Mouse (Mus musculus): ENCODE results near the gene L3mbtl4. TPM values are rescaled to one million over a fixed set of nuclear protein-coding genes. Genes with fewer than 3 reads are reported as not detected.

The L3mbtl4 gene
- polyA plus RNA-seq, 1 experiment from 2014 or later = 0.41 TPM

- ATAC-seq (ENCODE audit: insufficient read depth, low FRiP score, low read depth) = no peak
- Histone ChIP-seq H3K27me3 (replicated peaks) (no peaks in the 10 kb centered on the region), H3K4me2 (no peak overlapping the region), H3K4me3 (replicated peaks) (no peak overlapping the region), H3K9me3 (no peaks in the 10 kb centered on the region), H3K9ac (no peak overlapping the region), H3K36me3 (no peaks in the 10 kb centered on the region), H3K27ac (no peak overlapping the region), H3K4me1 (no peaks in the 10 kb centered on the region)
- WGBS = 65% methylated on average over 9 of the region's 9 CpGs
These were observed 18.2 kb downstream of the L3mbtl4 start for GRCm38 (mm10) chr17:68291713-68292364.

- no peaks in the 10 kb centered on the region for H3K9me3 ChIP-seq
- 80% methylated on average over 6 of the region's 6 CpGs for WGBS
- H3K36me3 ChIP-seq = no peaks in the 10 kb centered on the region
- no peak overlapping the region for H3K4me3 ChIP-seq (replicated peaks)
- H3K27me3 ChIP-seq (replicated peaks) = no peaks in the 10 kb centered on the region
- no peak overlapping the region for H3K27ac ChIP-seq
- no peak overlapping the region for H3K4me2 ChIP-seq
- ATAC-seq (ENCODE audit: insufficient read depth, low FRiP score, low read depth) = no peak
- no peaks in the 10 kb centered on the region for H3K4me1 ChIP-seq
- no peak overlapping the region for H3K9ac ChIP-seq
These were observed 34.8 kb downstream of the L3mbtl4 start for GRCm38 (mm10) chr17:68308381-68308780.

- 79% methylated on average over 5 of the region's 5 CpGs for WGBS
- no peak overlapping the region for H3K4me2 ChIP-seq
- no peaks in the 10 kb centered on the region for H3K9me3 ChIP-seq
- H3K4me1 ChIP-seq = no peaks in the 10 kb centered on the region
- no peak for ATAC-seq (ENCODE audit: insufficient read depth, low FRiP score, low read depth)
- H3K4me3 ChIP-seq (replicated peaks) = no peak overlapping the region
- H3K9ac ChIP-seq = no peak overlapping the region
- H3K27me3 ChIP-seq (replicated peaks) = no peaks in the 10 kb centered on the region
- H3K27ac ChIP-seq = no peak overlapping the region
- no peaks in the 10 kb centered on the region for H3K36me3 ChIP-seq
These were observed 38.8 kb downstream of the L3mbtl4 start for GRCm38 (mm10) chr17:68312286-68312927.

GRCm38 (mm10) chr17:68320940-68321339 is 47.3 kb downstream of the L3mbtl4 start:
- no peaks in the 10 kb centered on the region for H3K27me3 ChIP-seq (replicated peaks)
- ATAC-seq (ENCODE audit: insufficient read depth, low FRiP score, low read depth) = no peak
- 73% methylated on average over 8 of the region's 8 CpGs for WGBS
- no peak overlapping the region for H3K9ac ChIP-seq
- H3K27ac ChIP-seq = no peak overlapping the region
- no peak overlapping the region for H3K4me3 ChIP-seq (replicated peaks)
- no peaks in the 10 kb centered on the region for H3K36me3 ChIP-seq
- no peaks in the 10 kb centered on the region for H3K9me3 ChIP-seq
- no peaks in the 10 kb centered on the region for H3K4me1 ChIP-seq
- H3K4me2 ChIP-seq = no peak overlapping the region

- 45% methylated on average over 3 of the region's 3 CpGs for WGBS
- no peaks in the 10 kb centered on the region for H3K36me3 ChIP-seq
- H3K9ac ChIP-seq = no peak overlapping the region
- H3K27me3 ChIP-seq (replicated peaks) = no peaks in the 10 kb centered on the region
- no peak overlapping the region for H3K4me2 ChIP-seq
- no peaks in the 10 kb centered on the region for H3K9me3 ChIP-seq
- no peak overlapping the region for H3K4me3 ChIP-seq (replicated peaks)
- no peak for ATAC-seq (ENCODE audit: insufficient read depth, low FRiP score, low read depth)
- no peak overlapping the region for H3K27ac ChIP-seq
- H3K4me1 ChIP-seq = no peaks in the 10 kb centered on the region
These were observed 49.0 kb downstream of the L3mbtl4 start for GRCm38 (mm10) chr17:68322607-68323006.

GRCm38 (mm10) chr17:68332225-68332624 is 58.6 kb downstream of the L3mbtl4 start:
- no peak overlapping the region for H3K27ac ChIP-seq
- H3K4me2 ChIP-seq = no peak overlapping the region
- H3K27me3 ChIP-seq (replicated peaks) = no peaks in the 10 kb centered on the region
- no peaks in the 10 kb centered on the region for H3K4me1 ChIP-seq
- no peaks in the 10 kb centered on the region for H3K36me3 ChIP-seq
- 78% methylated on average over 5 of the region's 5 CpGs for WGBS
- no peak overlapping the region for H3K4me3 ChIP-seq (replicated peaks)
- no peaks in the 10 kb centered on the region for H3K9me3 ChIP-seq
- no peak for ATAC-seq (ENCODE audit: insufficient read depth, low FRiP score, low read depth)
- no peak overlapping the region for H3K9ac ChIP-seq

GRCm38 (mm10) chr17:68333382-68333781 is 59.8 kb downstream of the L3mbtl4 start:
- Histone ChIP-seq H3K4me2 (no peak overlapping the region), H3K27me3 (replicated peaks) (no peaks in the 10 kb centered on the region), H3K9ac (no peak overlapping the region), H3K27ac (no peak overlapping the region), H3K36me3 (no peaks in the 10 kb centered on the region), H3K4me3 (replicated peaks) (no peak overlapping the region), H3K9me3 (no peaks in the 10 kb centered on the region), H3K4me1 (no peaks in the 10 kb centered on the region)
- WGBS = 49% methylated on average over 3 of the region's 3 CpGs
- no peak for ATAC-seq (ENCODE audit: insufficient read depth, low FRiP score, low read depth)

GRCm38 (mm10) chr17:68338917-68339553 is 65.4 kb downstream of the L3mbtl4 start:
- no peaks in the 10 kb centered on the region for H3K36me3 ChIP-seq
- no peak for ATAC-seq (ENCODE audit: insufficient read depth, low FRiP score, low read depth)
- H3K27ac ChIP-seq = no peak overlapping the region
- no peaks in the 10 kb centered on the region for H3K27me3 ChIP-seq (replicated peaks)
- H3K9me3 ChIP-seq = no peaks in the 10 kb centered on the region
- H3K4me3 ChIP-seq (replicated peaks) = no peak overlapping the region
- 77% methylated on average over 3 of the region's 3 CpGs for WGBS
- H3K4me1 ChIP-seq = no peaks in the 10 kb centered on the region
- no peak overlapping the region for H3K4me2 ChIP-seq
- H3K9ac ChIP-seq = no peak overlapping the region

- no peaks in the 10 kb centered on the region for H3K36me3 ChIP-seq
- H3K4me2 ChIP-seq = no peak overlapping the region
- no peak overlapping the region for H3K4me3 ChIP-seq (replicated peaks)
- WGBS = 43% methylated on average over 1 of the region's 1 CpGs
- H3K27ac ChIP-seq = no peak overlapping the region
- no peaks in the 10 kb centered on the region for H3K27me3 ChIP-seq (replicated peaks)
- no peaks in the 10 kb centered on the region for H3K9me3 ChIP-seq
- no peak for ATAC-seq (ENCODE audit: insufficient read depth, low FRiP score, low read depth)
- H3K4me1 ChIP-seq = no peaks in the 10 kb centered on the region
- H3K9ac ChIP-seq = no peak overlapping the region
These were observed 84.1 kb downstream of the L3mbtl4 start for GRCm38 (mm10) chr17:68357687-68358086.

- Histone ChIP-seq H3K4me1 (no peaks in the 10 kb centered on the region), H3K27ac (no peak overlapping the region), H3K4me3 (replicated peaks) (no peak overlapping the region), H3K36me3 (no peaks in the 10 kb centered on the region), H3K27me3 (replicated peaks) (no peaks in the 10 kb centered on the region), H3K9me3 (no peaks in the 10 kb centered on the region), H3K9ac (no peak overlapping the region), H3K4me2 (no peak overlapping the region)
- no peak for ATAC-seq (ENCODE audit: insufficient read depth, low FRiP score, low read depth)
- WGBS = 72% methylated on average over 1 of the region's 1 CpGs
These were observed 97.5 kb downstream of the L3mbtl4 start for GRCm38 (mm10) chr17:68371101-68371500.

- Histone ChIP-seq H3K9ac (no peak overlapping the region), H3K27me3 (replicated peaks) (no peaks in the 10 kb centered on the region), H3K4me1 (no peaks in the 10 kb centered on the region), H3K27ac (no peak overlapping the region), H3K4me2 (no peak overlapping the region), H3K9me3 (no peaks in the 10 kb centered on the region), H3K36me3 (no peaks in the 10 kb centered on the region), H3K4me3 (replicated peaks) (no peak overlapping the region)
- 49% methylated on average over 5 of the region's 5 CpGs for WGBS
- no peak for ATAC-seq (ENCODE audit: insufficient read depth, low FRiP score, low read depth)
These were observed 114.9 kb downstream of the L3mbtl4 start for GRCm38 (mm10) chr17:68388481-68388880.

- H3K9ac ChIP-seq = no peak overlapping the region
- no peak overlapping the region for H3K27ac ChIP-seq
- H3K27me3 ChIP-seq (replicated peaks) = no peaks in the 10 kb centered on the region
- H3K36me3 ChIP-seq = no peaks in the 10 kb centered on the region
- no peaks in the 10 kb centered on the region for H3K4me1 ChIP-seq
- 59% methylated on average over 1 of the region's 1 CpGs for WGBS
- H3K9me3 ChIP-seq = no peaks in the 10 kb centered on the region
- no peak overlapping the region for H3K4me3 ChIP-seq (replicated peaks)
- no peak overlapping the region for H3K4me2 ChIP-seq
- no peak for ATAC-seq (ENCODE audit: insufficient read depth, low FRiP score, low read depth)
These were observed 132.4 kb downstream of the L3mbtl4 start for GRCm38 (mm10) chr17:68405993-68406392.
